Mouse (Mus musculus) lung, postnatal 0 days (tissue): Measurements from ENCODE around the gene Tspo.

Source experiments
- CTCF ChIP-seq: IDR thresholded peaks from 2 replicates; pipeline ENCODE4 v1.5.1; 2016; ENCODE audit warnings: antibody characterized with exemption, mild to moderate bottlenecking
- EP300 ChIP-seq: IDR thresholded peaks from 2 replicates; pipeline ENCODE4 v1.6.1; 2016; ENCODE audit warnings: antibody characterized with exemption, mild to moderate bottlenecking, control low read depth

- TF ChIP-seq CTCF (no peak), EP300 (no peak)
Observed at GRCm38 (mm10) chr15:83615245-83615644, 51.9 kb downstream of the Tspo start.
